In genomic region chr2:167293289-167294085, GRCm38 (mm10) we compare ENCODE assay signal across 10 mouse cellular contexts. TPM values are rescaled to one million over a fixed set of nuclear protein-coding genes. Genes with fewer than 3 reads are reported as not detected.
DNase-seq lines count a peak whose midpoint lies in the region; ATAC-seq lines count a peak whose summit lies in the region.
"Had no signal": no experiment of that assay in that cellular context is flagged by ENCODE, and none has a peak within 500 bp of the region (broad histone marks: within the 10 kb centered on the region; RNA-seq: fewer than 3 reads in every experiment).

No protein-coding gene starts in this region.

- H3K9ac ChIP-seq in neural tube, embryonic 11.5 days (ENCODE audit: low read length): no peak overlapping the region
- H3K9ac ChIP-seq in neural tube, embryonic 15.5 days (replicated peaks): no peak overlapping the region
- H3K9ac ChIP-seq in intestine, embryonic 16.5 days (ENCODE audit: low read depth, low read length): no peak overlapping the region
- H3K9ac ChIP-seq: embryonic facial prominence, embryonic 15.5 days had no signal

- WGBS in neural tube, embryonic 11.5 days: 69% methylated on average over 13 of the region's 13 CpGs
- 75% methylated on average over 13 of the region's 13 CpGs for WGBS in neural tube, embryonic 15.5 days
- WGBS in intestine, embryonic 16.5 days: 62% methylated on average over 13 of the region's 13 CpGs

- H3K4me2 ChIP-seq in neural tube, embryonic 11.5 days (ENCODE audit: low read depth): no peak overlapping the region
- no peak overlapping the region for H3K4me2 ChIP-seq in neural tube, embryonic 15.5 days
- H3K4me2 ChIP-seq in intestine, embryonic 16.5 days (ENCODE audit: low read depth, low read length): no peak overlapping the region
- H3K4me2 ChIP-seq: embryonic facial prominence, embryonic 15.5 days had no signal

- H3K4me3 ChIP-seq in neural tube, embryonic 11.5 days (ENCODE audit: low read depth, low read length): no peak overlapping the region
- no peak overlapping the region for H3K4me3 ChIP-seq in neural tube, embryonic 15.5 days (replicated peaks)
- H3K4me3 ChIP-seq in intestine, embryonic 16.5 days (ENCODE audit: low read length): no peak overlapping the region
- H3K4me3 ChIP-seq: embryonic facial prominence, embryonic 15.5 days had no signal

- H3K27me3 ChIP-seq in neural tube, embryonic 11.5 days (ENCODE audit: control insufficient read depth, insufficient read depth, low read length): no peaks in the 10 kb centered on the region
- no peaks in the 10 kb centered on the region for H3K27me3 ChIP-seq in neural tube, embryonic 15.5 days (replicated peaks)
- H3K27me3 ChIP-seq in intestine, embryonic 16.5 days (replicated peaks; ENCODE audit: control insufficient read depth, insufficient read depth, low read length): no peaks in the 10 kb centered on the region
- H3K27me3 ChIP-seq: embryonic facial prominence, embryonic 15.5 days; Patski had no signal

- H3K36me3 ChIP-seq in neural tube, embryonic 11.5 days (ENCODE audit: control insufficient read depth, insufficient read depth, low read length): no peaks in the 10 kb centered on the region
- H3K36me3 ChIP-seq in neural tube, embryonic 15.5 days: no peaks in the 10 kb centered on the region
- H3K36me3 ChIP-seq in intestine, embryonic 16.5 days (ENCODE audit: control insufficient read depth, insufficient read depth, low read length): no peaks in the 10 kb centered on the region

- H3K27ac ChIP-seq in neural tube, embryonic 11.5 days (ENCODE audit: low read depth, low read length): no peak overlapping the region
- H3K27ac ChIP-seq in neural tube, embryonic 15.5 days (replicated peaks): no peak overlapping the region
- H3K27ac ChIP-seq in intestine, embryonic 16.5 days (ENCODE audit: low read length): peak overlapping the region; percentile 71
- H3K27ac ChIP-seq: embryonic facial prominence, embryonic 15.5 days had no signal

- peaks cover 1% of the 10 kb centered on the region for H3K4me1 ChIP-seq in neural tube, embryonic 11.5 days (ENCODE audit: control insufficient read depth, insufficient read depth, low read length)
- H3K4me1 ChIP-seq in neural tube, embryonic 15.5 days: peaks cover 3% of the 10 kb centered on the region; the same call in 1 of the 2 replicates
- peaks cover 10% of the 10 kb centered on the region for H3K4me1 ChIP-seq in intestine, embryonic 16.5 days (ENCODE audit: control insufficient read depth, insufficient read depth, low read length)

- ATAC-seq in frontal cortex, adult (ENCODE audit: low TSS enrichment): no peak
- no peak for ATAC-seq in neural tube, embryonic 11.5 days (ENCODE audit: insufficient read depth, low FRiP score, low TSS enrichment)
- no peak for ATAC-seq in neural tube, embryonic 15.5 days (ENCODE audit: low FRiP score)
- peak; percentile 49 for ATAC-seq in intestine, embryonic 16.5 days
- ATAC-seq in inflammation-experienced regulatory T-cells, adult 6 months: no peak

- DNase-seq in frontal cortex, postnatal 14 days (ENCODE audit: low spot score in 2 of 2): peak; percentile 2
- DNase-seq in neural tube, embryonic 11.5 days (ENCODE audit: low spot score): peak; percentile 54
- peak; percentile 71 for DNase-seq in adrenal gland, postnatal 10 days
- peak; percentile 58 for DNase-seq in mesoderm, embryonic 11.5 days (ENCODE audit: low read depth, low spot score)

- H3K9me3 ChIP-seq in neural tube, embryonic 11.5 days (ENCODE audit: control insufficient read depth, low read length): no peaks in the 10 kb centered on the region
- no peaks in the 10 kb centered on the region for H3K9me3 ChIP-seq in neural tube, embryonic 15.5 days (replicated peaks)
- no peaks in the 10 kb centered on the region for H3K9me3 ChIP-seq in intestine, embryonic 16.5 days (ENCODE audit: control insufficient read depth, low read length)
- H3K9me3 ChIP-seq: embryonic facial prominence, embryonic 15.5 days had no signal

RNA-seq across cellular contexts. Expression of gene Ptgis, which starts 53.1 kb away (rescaled TPM):
- 10.6 and 10.7 TPM in 2 replicates for polyA plus RNA-seq in neural tube, embryonic 11.5 days (2014; fragmentation: Nextera tagmentation; extraction: Ambion mirVana)
- 5.6 and 6.7 TPM in 2 replicates for polyA plus RNA-seq in neural tube, embryonic 15.5 days (2015; fragmentation: Nextera tagmentation; extraction: Ambion mirVana)
- total RNA-seq in adrenal gland, postnatal 10 days (2021): 10 to 100 TPM; 18.7 to 23.3 TPM
- polyA plus RNA-seq in intestine, embryonic 16.5 days (2015; fragmentation: Nextera tagmentation; extraction: Ambion mirVana): 12.0 and 12.8 TPM in 2 replicates
- polyA plus RNA-seq in inflammation-experienced regulatory T-cells, adult 6 months (2017; shearing (Covaris generic)): not detected

RNA-seq across cellular contexts. Expression of gene B4galt5, which starts 55.5 kb away (rescaled TPM):
- polyA plus RNA-seq in neural tube, embryonic 11.5 days (2014; fragmentation: Nextera tagmentation; extraction: Ambion mirVana): 26.9 and 32.2 TPM in 2 replicates
- 19.9 and 28.4 TPM in 2 replicates for polyA plus RNA-seq in neural tube, embryonic 15.5 days (2015; fragmentation: Nextera tagmentation; extraction: Ambion mirVana)
- 10 to 100 TPM; 55.5 to 76.9 TPM for total RNA-seq in adrenal gland, postnatal 10 days (2021)
- 7.2 and 8.1 TPM in 2 replicates for polyA plus RNA-seq in intestine, embryonic 16.5 days (2015; fragmentation: Nextera tagmentation; extraction: Ambion mirVana)
- 10 to 100 TPM in 1 of 3 experiments, 1 to 10 TPM in 2; 5.1 to 16.7 (median 5.2) TPM for polyA plus RNA-seq in inflammation-experienced regulatory T-cells, adult 6 months (2017; shearing (Covaris generic))

Comparison
In these comparisons a context has a peak if more than half of its experiments do, and no peak if none do; other contexts are left out.
1. DNase-seq: peak in every context shown above with its lines; median percentile 71 in adrenal gland, postnatal 10 days; 58 in mesoderm, embryonic 11.5 days; 54 in neural tube, embryonic 11.5 days; 2 in frontal cortex, postnatal 14 days.